In the genomic region with DNA sequence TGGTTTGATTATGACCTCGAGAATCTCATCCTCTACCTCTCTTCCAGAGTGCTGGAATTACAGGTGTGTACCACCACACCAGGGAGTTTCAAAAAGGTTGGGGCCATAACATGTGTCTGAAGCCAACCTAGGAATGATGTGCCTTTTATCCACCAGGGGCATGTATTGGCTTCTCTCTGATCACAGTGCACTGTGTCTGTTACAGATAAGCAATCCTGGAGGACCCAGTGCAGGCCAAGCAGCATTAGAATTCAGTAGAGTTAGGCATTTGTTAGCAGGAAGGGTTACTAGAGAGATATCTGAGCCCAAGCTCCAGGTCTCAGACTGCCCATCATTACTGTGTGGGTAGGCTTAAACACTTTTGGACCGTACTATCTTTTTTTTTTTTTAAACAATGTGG, we compare ENCODE assay signal across 21 mouse cellular contexts.
"Had no signal": no experiment of that assay in that cellular context is flagged by ENCODE, and none has a peak within 500 bp of the region (broad histone marks: within the 10 kb centered on the region; RNA-seq: fewer than 3 reads in every experiment).

No protein-coding gene starts in this region.

- DNase-seq: kidney, adult 18-20 months; kidney, adult 9 months; kidney, postnatal 14 days; kidney, postnatal 4 days; layer of hippocampus, adult 9-11 months; lung, adult 18-20 months; lung, postnatal 10 days; lung, postnatal 36 days; right cerebral cortex, adult 18-20 months; right cerebral cortex, postnatal 14 days; right cerebral cortex, postnatal 4 days; thymus, adult 2 months; thymus, postnatal 14 days had no signal

- H3K4me3 ChIP-seq: lung, embryonic 15.5 days; midbrain, embryonic 12.5 days; midbrain, embryonic 15.5 days; neural tube, embryonic 12.5 days; neural tube, embryonic 15.5 days had no signal

- H3K4me1 ChIP-seq: midbrain, embryonic 15.5 days; neural tube, embryonic 12.5 days had no signal

- H3K9ac ChIP-seq: lung, embryonic 15.5 days; midbrain, embryonic 12.5 days; midbrain, embryonic 15.5 days; neural tube, embryonic 12.5 days; neural tube, embryonic 15.5 days had no signal

- H3K36me3 ChIP-seq: lung, embryonic 15.5 days; midbrain, embryonic 12.5 days; midbrain, embryonic 15.5 days; neural tube, embryonic 12.5 days; neural tube, embryonic 15.5 days had no signal

- ATAC-seq: inflammation-experienced regulatory T-cells, adult 6 months; intestine, embryonic 16.5 days; midbrain, embryonic 15.5 days had no signal

- H3K4me2 ChIP-seq: lung, embryonic 15.5 days; midbrain, embryonic 12.5 days; midbrain, embryonic 15.5 days; neural tube, embryonic 12.5 days; neural tube, embryonic 15.5 days had no signal

- H3K9me3 ChIP-seq: lung, embryonic 15.5 days; midbrain, embryonic 12.5 days; midbrain, embryonic 15.5 days; neural tube, embryonic 12.5 days; neural tube, embryonic 15.5 days had no signal

- H3K27ac ChIP-seq: lung, embryonic 15.5 days; midbrain, embryonic 12.5 days; midbrain, embryonic 15.5 days; neural tube, embryonic 12.5 days; neural tube, embryonic 15.5 days; stomach, postnatal 0 days had no signal
